Mouse (Mus musculus) liver, embryonic 15.5 days (tissue): ENCODE measurements around the gene Arhgef5. TPM values are rescaled to one million over a fixed set of nuclear protein-coding genes. Genes with fewer than 3 reads are reported as not detected.
"Not testable (repeated sequence)": the region's sequence is repeated elsewhere in the genome, so short reads cannot be mapped to it uniquely, and the experiment has no call there.

Experiments
- ATAC-seq: fragments of 200-750 bp; cut with Nextera tagmentation; 2 replicates; pipeline ENCODE4 v1.8.0; 2017; ENCODE audit warnings: moderate number of reproducible peaks, mild to moderate bottlenecking, moderate library complexity; ENCODE audit not compliant: insufficient read depth
- H3K27ac ChIP-seq: fragments of 300-500 bp; sonication (generic); replicated peaks from 2 replicates; pipeline ENCODE4 v1.5.1; 2015; ENCODE audit warnings: mild to moderate bottlenecking, inconsistent platforms
- H3K27me3 ChIP-seq: fragments of 300-500 bp; sonication (generic); 2 replicates; pipeline ENCODE4 v1.6.1; 2015; ENCODE audit warnings: mild to moderate bottlenecking, inconsistent platforms
- H3K36me3 ChIP-seq: fragments of 300-500 bp; sonication (generic); replicated peaks from 2 replicates; pipeline ENCODE4 v1.6.1; 2015; ENCODE audit warnings: moderate library complexity, mild to moderate bottlenecking, inconsistent platforms
- H3K4me1 ChIP-seq: fragments of 300-500 bp; sonication (generic); replicated peaks from 2 replicates; pipeline ENCODE4 v1.6.1; 2015; ENCODE audit warnings: inconsistent platforms
- H3K4me2 ChIP-seq: fragments of 300-500 bp; sonication (generic); 2 replicates; pipeline ENCODE4 v1.6.1; 2015; ENCODE audit warnings: moderate library complexity, mild to moderate bottlenecking, inconsistent platforms
- H3K4me3 ChIP-seq: fragments of 300-500 bp; sonication (generic); replicated peaks from 2 replicates; pipeline ENCODE4 v1.5.1; 2015; ENCODE audit warnings: mild to moderate bottlenecking, inconsistent platforms
- H3K9ac ChIP-seq: fragments of 300-500 bp; sonication (generic); 2 replicates; pipeline ENCODE4 v1.6.1; 2015; ENCODE audit warnings: moderate library complexity, mild to moderate bottlenecking, inconsistent platforms
- H3K9me3 ChIP-seq: fragments of 300-500 bp; sonication (generic); replicated peaks from 2 replicates; pipeline ENCODE4 v1.6.1; 2016; ENCODE audit warnings: inconsistent platforms
- WGBS: fragments of 180-500 bp; shearing (Covaris S2); methylation state at CpG from one replicate; pipeline ENCODE4 v1.1.7; 2015; ENCODE audit warnings: mixed read lengths; ENCODE audit not compliant: insufficient replicate concordance; 5-methylcytosine and 5-hydroxymethylcytosine counted together
- polyA plus RNA-seq: library from polyadenylated mRNA; unstranded; fragments of >200 nt; fragmentation: Nextera tagmentation; extraction: Ambion mirVana; gene quantifications from 2 replicates; pipeline ENCODE4 v1.2.1, GENCODE M21; 2015

The Arhgef5 gene
- 2.0 and 2.7 TPM in 2 replicates for polyA plus RNA-seq

- Histone ChIP-seq H3K36me3 (no peaks in the 10 kb centered on the region), H3K4me2 (peak within 1 kb of the TSS; percentile 62), H3K9me3 (no peaks in the 10 kb centered on the region), H3K4me1 (no peaks in the 10 kb centered on the region), H3K9ac (peak within 1 kb of the TSS; percentile 27; the same call in 1 of the 2 replicates), H3K4me3 (peak within 1 kb of the TSS; percentile 55), H3K27ac (no peak within 1 kb of the TSS), H3K27me3 (peaks cover 29% of the 10 kb centered on the region)
- under 1% methylated on average over 48 of the region's 48 CpGs for WGBS
- ATAC-seq, result peak; percentile 74
These were observed at the start of gene Arhgef5 for GRCm38 (mm10) chr6:43265363-43266041. TSS of gene Arhgef5 (plus strand) at chr6:43265582.

- WGBS, result 56% methylated on average over 1 of the region's 1 CpGs
- H3K9me3 ChIP-seq, ATAC-seq, H3K27ac ChIP-seq, H3K4me1 ChIP-seq, H3K9ac ChIP-seq, H3K4me3 ChIP-seq, H3K4me2 ChIP-seq, H3K27me3 ChIP-seq, H3K36me3 ChIP-seq: not testable (repeated sequence)
These were observed 34.1 kb upstream of the Arhgef5 start, which contains the start of gene Olfr47 for GRCm38 (mm10) chr6:43231255-43231654. TSS of gene Olfr47 (plus strand) at chr6:43231529.

DNA sequence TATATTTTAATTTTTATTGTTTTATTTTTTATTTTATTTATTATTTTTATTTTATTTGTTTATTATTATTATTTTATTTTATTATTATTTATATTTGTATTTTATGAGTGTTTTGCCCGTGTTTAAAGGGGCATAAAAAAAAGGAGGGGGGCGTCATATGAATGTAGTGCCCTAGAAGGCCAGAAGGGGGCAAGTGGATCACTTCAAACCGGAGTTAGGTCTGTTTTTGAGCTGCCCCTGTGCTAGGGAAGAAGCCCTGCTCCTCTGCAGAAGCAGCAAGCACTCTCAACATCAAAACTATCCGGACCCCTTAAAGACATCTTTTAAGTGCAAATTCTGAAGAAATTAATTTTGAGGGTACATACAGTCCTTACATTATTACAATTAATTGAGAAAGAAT is 23.3 kb upstream of the Arhgef5 start:
- no peak overlapping the region for H3K9ac ChIP-seq
- H3K9me3 ChIP-seq, result no peaks in the 10 kb centered on the region
- H3K27me3 ChIP-seq, result no peaks in the 10 kb centered on the region
- no peak overlapping the region for H3K4me2 ChIP-seq
- no peak overlapping the region for H3K4me3 ChIP-seq
- H3K4me1 ChIP-seq, result no peaks in the 10 kb centered on the region
- H3K27ac ChIP-seq, result no peak overlapping the region
- H3K36me3 ChIP-seq, result no peaks in the 10 kb centered on the region
- WGBS, result 5% methylated on average over 4 of the region's 4 CpGs
- ATAC-seq, result no peak

DNA sequence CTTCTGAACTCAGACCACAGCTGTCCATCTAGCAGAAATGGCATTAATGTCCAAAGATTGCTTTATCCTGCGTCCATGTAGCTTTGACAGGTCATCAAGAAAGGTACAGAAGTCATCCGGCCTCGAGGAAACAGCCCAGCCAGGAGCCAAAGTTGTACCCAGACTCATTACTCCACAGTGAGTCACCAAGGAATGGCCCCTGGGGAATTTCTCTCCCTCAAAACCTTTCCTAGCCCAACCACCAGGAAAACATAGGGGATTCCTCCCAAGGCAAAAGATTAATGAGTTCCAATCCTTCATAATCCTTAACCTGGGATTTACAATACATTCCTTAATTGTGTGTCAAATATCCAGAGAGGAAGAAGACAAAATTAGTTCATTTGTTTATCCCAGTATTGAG is 18.0 kb upstream of the Arhgef5 start:
- H3K4me3 ChIP-seq, result no peak overlapping the region
- H3K27me3 ChIP-seq, result no peaks in the 10 kb centered on the region
- WGBS, result 46% methylated on average over 3 of the region's 3 CpGs
- H3K9me3 ChIP-seq, result no peaks in the 10 kb centered on the region
- ATAC-seq, result no peak
- H3K27ac ChIP-seq, result no peak overlapping the region
- H3K36me3 ChIP-seq, result no peaks in the 10 kb centered on the region
- H3K4me2 ChIP-seq, result no peak overlapping the region
- no peak overlapping the region for H3K9ac ChIP-seq
- no peaks in the 10 kb centered on the region for H3K4me1 ChIP-seq

- Histone ChIP-seq H3K27ac (no peak overlapping the region), H3K4me1 (no peaks in the 10 kb centered on the region), H3K9me3 (no peaks in the 10 kb centered on the region), H3K36me3 (no peaks in the 10 kb centered on the region), H3K4me2 (no peak overlapping the region), H3K4me3 (no peak overlapping the region), H3K9ac (no peak overlapping the region), H3K27me3 (no peaks in the 10 kb centered on the region)
- 13% methylated on average over 1 of the region's 1 CpGs for WGBS
- ATAC-seq, result no peak
These were observed 12.4 kb upstream of the Arhgef5 start for GRCm38 (mm10) chr6:43252994-43253393.

GRCm38 (mm10) chr6:43254193-43254926 is 11.0 kb upstream of the Arhgef5 start:
- H3K27me3 ChIP-seq, result no peaks in the 10 kb centered on the region
- no peaks in the 10 kb centered on the region for H3K4me1 ChIP-seq
- no peak overlapping the region for H3K27ac ChIP-seq
- H3K9me3 ChIP-seq, result no peaks in the 10 kb centered on the region
- WGBS, result 50% methylated on average over 7 of the region's 7 CpGs
- no peak for ATAC-seq
- H3K36me3 ChIP-seq, result no peaks in the 10 kb centered on the region
- H3K9ac ChIP-seq, result no peak overlapping the region
- no peak overlapping the region for H3K4me2 ChIP-seq
- H3K4me3 ChIP-seq, result no peak overlapping the region

GRCm38 (mm10) chr6:43260756-43261155 is 4.6 kb upstream of the Arhgef5 start:
- WGBS, result 37% methylated on average over 2 of the region's 2 CpGs
- H3K9ac ChIP-seq, result no peak overlapping the region
- no peaks in the 10 kb centered on the region for H3K36me3 ChIP-seq
- H3K4me1 ChIP-seq, result no peaks in the 10 kb centered on the region
- H3K27me3 ChIP-seq, result peaks cover 19% of the 10 kb centered on the region
- H3K27ac ChIP-seq, result no peak overlapping the region
- no peak overlapping the region for H3K4me2 ChIP-seq
- ATAC-seq, result no peak
- H3K9me3 ChIP-seq, result no peaks in the 10 kb centered on the region
- H3K4me3 ChIP-seq, result no peak overlapping the region

DNA sequence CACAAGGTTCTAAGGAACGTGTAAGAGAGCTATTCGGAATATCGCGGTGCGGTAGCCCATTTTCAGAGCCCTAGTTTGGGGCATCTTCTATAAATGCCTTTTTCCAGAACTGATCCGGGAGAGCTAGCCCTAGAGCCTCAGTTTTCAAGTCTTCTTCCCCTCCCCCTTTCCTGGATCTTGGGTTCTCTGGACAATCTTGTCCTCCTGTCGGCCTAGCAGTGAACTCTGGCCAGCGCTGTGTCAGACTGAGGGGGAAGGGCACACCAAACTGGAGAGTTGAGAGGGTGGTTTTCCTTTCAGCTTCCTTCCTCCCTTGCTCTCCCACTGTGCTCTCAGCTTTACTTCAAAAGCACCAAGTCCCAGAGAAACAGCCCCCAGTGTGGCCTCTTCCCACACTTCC is 974 bp downstream of the Arhgef5 start:
- Histone ChIP-seq H3K27me3 (peaks cover 29% of the 10 kb centered on the region), H3K36me3 (no peaks in the 10 kb centered on the region), H3K9me3 (no peaks in the 10 kb centered on the region), H3K4me2 (peak overlapping the region; percentile 62), H3K4me3 (peak overlapping the region; percentile 55), H3K9ac (no peak overlapping the region), H3K4me1 (no peaks in the 10 kb centered on the region), H3K27ac (no peak overlapping the region)
- WGBS, result 2% methylated on average over 8 of the region's 8 CpGs
- peak; percentile 47; the same call in 1 of the 2 replicates for ATAC-seq

DNA sequence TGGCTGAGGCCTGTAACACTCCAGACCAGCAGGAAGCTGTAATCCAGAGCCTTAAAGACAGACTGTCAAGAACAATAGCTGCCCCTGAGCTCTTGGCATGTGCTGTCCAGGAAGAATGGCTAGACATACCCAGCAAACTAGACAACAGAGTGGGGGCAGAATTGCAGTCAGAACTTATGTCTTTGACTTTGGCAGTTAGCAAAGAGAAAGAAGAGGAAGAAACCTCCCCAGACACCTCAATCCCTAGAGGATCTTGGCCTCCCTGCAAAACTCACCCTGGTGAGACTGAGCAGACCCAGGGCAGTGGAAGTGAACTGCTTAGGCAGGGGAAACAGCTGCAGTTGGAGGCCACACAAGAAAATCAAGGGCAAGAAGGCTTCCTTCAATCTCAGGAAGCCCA is 7.2 kb downstream of the Arhgef5 start:
- H3K27ac ChIP-seq, result no peak overlapping the region
- H3K36me3 ChIP-seq, result no peaks in the 10 kb centered on the region
- H3K4me2 ChIP-seq, result no peak overlapping the region
- H3K9me3 ChIP-seq, result no peaks in the 10 kb centered on the region
- no peak for ATAC-seq
- no peaks in the 10 kb centered on the region for H3K27me3 ChIP-seq
- H3K4me1 ChIP-seq, result no peaks in the 10 kb centered on the region
- no peak overlapping the region for H3K4me3 ChIP-seq
- H3K9ac ChIP-seq, result no peak overlapping the region

- H3K9me3 ChIP-seq, result no peaks in the 10 kb centered on the region
- no peaks in the 10 kb centered on the region for H3K27me3 ChIP-seq
- H3K36me3 ChIP-seq, result no peaks in the 10 kb centered on the region
- no peaks in the 10 kb centered on the region for H3K4me1 ChIP-seq
- no peak overlapping the region for H3K4me2 ChIP-seq
- no peak overlapping the region for H3K4me3 ChIP-seq
- H3K9ac ChIP-seq, result no peak overlapping the region
- WGBS, result 60% methylated on average over 4 of the region's 4 CpGs
- H3K27ac ChIP-seq, result no peak overlapping the region
- ATAC-seq, result no peak
These were observed 8.7 kb downstream of the Arhgef5 start for GRCm38 (mm10) chr6:43274123-43274522.

DNA sequence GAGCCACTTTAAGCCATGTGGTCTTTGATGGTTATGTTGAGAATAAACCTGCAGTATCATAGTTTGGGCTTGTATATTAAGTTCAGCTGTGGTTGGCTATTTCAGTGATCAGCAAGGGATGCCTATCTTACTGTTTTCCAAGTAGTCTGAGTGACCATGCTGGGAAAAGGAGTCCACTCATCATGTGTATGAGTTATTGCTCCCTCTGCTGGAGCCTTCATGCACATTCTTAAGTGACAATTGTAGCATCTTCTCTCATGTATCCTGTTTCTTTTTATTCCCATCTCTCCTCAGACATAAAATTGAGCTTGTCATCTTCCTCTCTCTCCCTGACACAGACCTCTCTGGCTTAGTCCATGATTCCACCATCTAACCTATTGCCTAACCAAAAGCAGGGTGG is 12.9 kb downstream of the Arhgef5 start:
- H3K27ac ChIP-seq, result no peak overlapping the region
- H3K4me1 ChIP-seq, result no peaks in the 10 kb centered on the region
- 0 out of 2 replicates have a peak, but pooled peaks cover 3% of the 10 kb centered on the region for H3K36me3 ChIP-seq
- H3K9ac ChIP-seq, result no peak overlapping the region
- no peak for ATAC-seq
- no peaks in the 10 kb centered on the region for H3K27me3 ChIP-seq
- H3K9me3 ChIP-seq, result no peaks in the 10 kb centered on the region
- H3K4me2 ChIP-seq, result no peak overlapping the region
- H3K4me3 ChIP-seq, result no peak overlapping the region
